Mouse (Mus musculus) embryonic facial prominence, embryonic 12.5 days (tissue): ENCODE data around the gene Trp53rkb. TPM values are rescaled to one million over a fixed set of nuclear protein-coding genes. Genes with fewer than 3 reads are reported as not detected.
"Not testable (repeated sequence)": the region's sequence is repeated elsewhere in the genome, so short reads cannot be mapped to it uniquely, and the experiment has no call there.

Experiments used
- ATAC-seq: fragments of 200-750 bp; cut with Nextera tagmentation; 2 replicates; pipeline ENCODE4 v1.8.0; 2017; ENCODE audit not compliant: insufficient number of reproducible peaks, insufficient read depth, low FRiP score, low TSS enrichment
- H3K27ac ChIP-seq: fragments of 300-500 bp; sonication (generic); 2 replicates; pipeline ENCODE4 v1.5.1; 2016; ENCODE audit warnings: mild to moderate bottlenecking
- H3K27me3 ChIP-seq: fragments of 300-500 bp; sonication (generic); 2 replicates; pipeline ENCODE4 v1.6.1; 2016; ENCODE audit warnings: mild to moderate bottlenecking, moderate library complexity
- H3K36me3 ChIP-seq: fragments of 300-500 bp; sonication (generic); 2 replicates; pipeline ENCODE4 v1.6.1; 2016; ENCODE audit warnings: mild to moderate bottlenecking
- H3K4me1 ChIP-seq: fragments of 300-500 bp; sonication (generic); 2 replicates; pipeline ENCODE4 v1.6.1; 2016
- H3K4me2 ChIP-seq: fragments of 300-500 bp; sonication (generic); replicated peaks from 2 replicates; pipeline ENCODE4 v1.6.1; 2016; ENCODE audit warnings: mild to moderate bottlenecking, moderate library complexity
- H3K4me3 ChIP-seq: fragments of 300-500 bp; sonication (generic); 2 replicates; pipeline ENCODE4 v1.5.1; 2016; ENCODE audit warnings: mild to moderate bottlenecking
- H3K9ac ChIP-seq: fragments of 300-500 bp; sonication (generic); 2 replicates; pipeline ENCODE4 v1.6.1; 2016; ENCODE audit warnings: mild to moderate bottlenecking, moderate library complexity
- H3K9me3 ChIP-seq: fragments of 300-500 bp; sonication (generic); 2 replicates; pipeline ENCODE4 v1.6.1; 2016; ENCODE audit warnings: mild to moderate bottlenecking, moderate library complexity
- WGBS: fragments of 180-500 bp; shearing (Covaris S2); methylation state at CpG from one replicate; pipeline ENCODE4 v1.1.7; 2016; 5-methylcytosine and 5-hydroxymethylcytosine counted together
- polyA plus RNA-seq: library from polyadenylated mRNA; unstranded; fragments of >200 nt; fragmentation: Nextera tagmentation; extraction: Ambion mirVana; gene quantifications from 2 replicates; pipeline ENCODE4 v1.2.1, GENCODE M21; 2016

The Trp53rkb gene
- polyA plus RNA-seq, 1 experiment from 2014 or later = 13.2 TPM

DNA sequence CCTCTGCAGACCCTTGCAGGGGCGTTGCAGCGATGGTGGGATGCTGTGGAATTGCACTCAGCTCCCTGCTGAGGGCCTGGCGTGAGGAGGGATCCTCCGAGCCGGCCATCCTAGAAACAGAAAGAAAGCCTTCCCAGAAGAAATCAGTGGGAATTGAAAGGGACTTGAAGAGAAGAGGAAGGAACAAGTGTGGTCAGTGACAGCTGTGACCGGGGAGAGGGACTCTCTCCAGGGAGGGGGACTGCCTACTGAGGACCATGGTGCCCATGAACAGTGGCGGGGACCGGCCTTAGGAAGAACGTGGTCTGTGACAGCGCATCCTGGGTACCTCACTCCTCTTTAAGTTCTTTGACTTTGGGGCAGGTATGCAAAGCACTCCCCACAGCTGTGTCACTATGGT lies 18.7 kb upstream of the Trp53rkb start:
- Histone ChIP-seq H3K4me1 (no peaks in the 10 kb centered on the region), H3K27ac (no peak overlapping the region), H3K27me3 (no peaks in the 10 kb centered on the region), H3K9me3 (no peaks in the 10 kb centered on the region), H3K4me3 (no peak overlapping the region), H3K36me3 (no peaks in the 10 kb centered on the region), H3K4me2 (no peak overlapping the region), H3K9ac (no peak overlapping the region)
- no peak for ATAC-seq
- 82% methylated on average over 10 of the region's 10 CpGs for WGBS

DNA sequence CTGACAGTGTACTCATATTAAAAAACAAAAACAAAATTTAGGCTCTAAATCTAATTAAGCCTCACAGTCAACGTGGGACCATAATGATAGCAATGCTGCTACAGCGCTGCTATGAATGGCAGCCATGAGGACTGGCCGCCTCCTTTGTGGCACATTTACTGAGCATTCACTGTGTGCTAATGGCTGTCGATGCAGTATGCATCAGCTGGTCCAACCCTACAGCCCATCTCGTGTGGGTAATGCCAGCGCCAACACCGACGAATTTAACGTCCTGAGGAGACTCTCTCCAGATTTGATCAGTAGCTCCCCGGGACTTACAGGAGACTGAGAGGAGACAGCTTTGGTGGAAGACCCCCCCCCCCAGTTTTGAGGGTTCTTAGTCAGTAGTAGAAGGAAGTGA lies 18.1 kb upstream of the Trp53rkb start:
- 91% methylated on average over 10 of the region's 10 CpGs for WGBS
- Histone ChIP-seq H3K4me3 (no peak overlapping the region), H3K9ac (no peak overlapping the region), H3K9me3 (no peaks in the 10 kb centered on the region), H3K36me3 (no peaks in the 10 kb centered on the region), H3K27ac (no peak overlapping the region), H3K27me3 (no peaks in the 10 kb centered on the region), H3K4me1 (no peaks in the 10 kb centered on the region), H3K4me2 (no peak overlapping the region)
- ATAC-seq = no peak

DNA sequence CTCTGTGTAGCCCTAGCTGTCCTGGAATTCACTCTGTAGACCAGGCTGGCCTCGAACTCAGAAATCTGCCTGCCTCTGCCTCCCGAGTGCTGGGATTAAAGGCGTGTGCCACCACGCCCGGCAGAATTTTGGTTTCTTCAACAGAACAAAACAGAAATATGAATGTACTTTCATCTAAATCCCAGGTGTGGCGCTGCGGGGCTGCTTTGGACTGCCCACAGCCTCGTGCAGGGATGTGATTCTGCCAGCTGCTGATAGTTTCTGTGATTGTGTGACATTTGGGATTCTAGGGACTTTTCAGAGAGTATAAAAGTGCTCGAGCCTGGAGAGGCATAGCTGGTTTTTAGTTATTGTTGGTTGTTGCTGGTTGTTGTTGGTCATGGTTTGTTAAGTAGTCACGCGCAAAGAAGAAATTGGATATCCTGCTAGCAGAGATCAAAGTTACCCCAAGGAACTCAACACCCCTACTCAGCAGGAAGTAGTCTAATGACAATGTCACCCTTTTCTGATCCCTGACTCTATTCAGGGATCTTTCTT lies 16.9 kb upstream of the Trp53rkb start:
- Histone ChIP-seq H3K4me1 (no peaks in the 10 kb centered on the region), H3K9me3 (no peaks in the 10 kb centered on the region), H3K36me3 (no peaks in the 10 kb centered on the region), H3K4me3 (no peak overlapping the region), H3K9ac (no peak overlapping the region), H3K27ac (no peak overlapping the region), H3K4me2 (no peak overlapping the region), H3K27me3 (no peaks in the 10 kb centered on the region)
- no peak for ATAC-seq
- WGBS = 55% methylated on average over 11 of the region's 11 CpGs

DNA sequence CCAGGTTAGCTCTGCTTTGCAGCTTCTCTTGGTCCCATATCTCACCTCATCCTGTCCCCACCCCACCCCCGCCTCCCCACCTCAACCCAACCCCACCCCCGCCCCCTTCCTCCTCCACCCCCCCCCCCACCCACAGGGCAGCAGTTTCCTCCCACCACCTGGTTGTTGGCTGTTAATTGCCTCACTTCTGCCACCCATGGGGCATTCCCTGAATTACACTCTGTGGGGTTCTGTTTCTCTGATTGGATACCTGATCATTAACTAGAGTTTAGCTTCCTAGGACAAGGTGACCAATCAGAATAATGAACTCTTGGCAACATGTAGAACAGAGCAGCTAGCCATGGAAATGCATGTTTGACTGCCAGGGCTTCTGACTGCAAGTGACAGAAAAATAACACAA lies 16.1 kb upstream of the Trp53rkb start:
- ATAC-seq = no peak
- WGBS = 44% methylated on average over 2 of the region's 2 CpGs

DNA sequence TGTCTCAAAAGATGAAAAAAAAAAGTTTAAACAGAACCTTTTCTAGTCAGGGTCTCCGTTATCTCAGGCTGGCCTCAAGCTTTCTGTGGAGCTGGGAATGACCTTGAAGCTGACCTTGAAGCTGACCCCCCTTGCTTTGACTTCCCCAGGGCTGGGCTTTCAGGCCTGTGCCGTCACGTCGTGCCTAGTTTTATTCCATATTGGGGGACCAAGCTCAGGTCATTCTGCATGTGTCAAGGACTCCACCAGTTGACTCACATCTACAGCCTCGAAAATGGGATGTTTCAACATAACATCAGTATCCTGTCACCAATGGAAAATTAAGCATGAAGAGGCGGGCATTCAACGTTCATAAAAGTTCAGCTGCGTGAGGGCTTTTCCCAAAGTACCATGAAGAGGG lies 12.4 kb upstream of the Trp53rkb start:
- Histone ChIP-seq H3K9me3 (no peaks in the 10 kb centered on the region), H3K9ac (no peak overlapping the region), H3K36me3 (no peaks in the 10 kb centered on the region), H3K4me2 (no peak overlapping the region), H3K4me3 (no peak overlapping the region), H3K4me1 (0 out of 2 replicates have a peak, but pooled peaks cover 9% of the 10 kb centered on the region), H3K27ac (no peak overlapping the region), H3K27me3 (no peaks in the 10 kb centered on the region)
- WGBS = 60% methylated on average over 8 of the region's 8 CpGs
- no peak for ATAC-seq

More for the DNA sequence above, 16.1 kb upstream of the Trp53rkb start:
- no peak overlapping the region for H3K27ac ChIP-seq
- H3K36me3 ChIP-seq = no peaks in the 10 kb centered on the region
- no peaks in the 10 kb centered on the region for H3K9me3 ChIP-seq
- 0 out of 2 replicates have a peak, but pooled peaks cover 8% of the 10 kb centered on the region for H3K4me1 ChIP-seq
- no peak overlapping the region for H3K4me3 ChIP-seq
- no peaks in the 10 kb centered on the region for H3K27me3 ChIP-seq
- no peak overlapping the region for H3K9ac ChIP-seq
- H3K4me2 ChIP-seq = no peak overlapping the region

DNA sequence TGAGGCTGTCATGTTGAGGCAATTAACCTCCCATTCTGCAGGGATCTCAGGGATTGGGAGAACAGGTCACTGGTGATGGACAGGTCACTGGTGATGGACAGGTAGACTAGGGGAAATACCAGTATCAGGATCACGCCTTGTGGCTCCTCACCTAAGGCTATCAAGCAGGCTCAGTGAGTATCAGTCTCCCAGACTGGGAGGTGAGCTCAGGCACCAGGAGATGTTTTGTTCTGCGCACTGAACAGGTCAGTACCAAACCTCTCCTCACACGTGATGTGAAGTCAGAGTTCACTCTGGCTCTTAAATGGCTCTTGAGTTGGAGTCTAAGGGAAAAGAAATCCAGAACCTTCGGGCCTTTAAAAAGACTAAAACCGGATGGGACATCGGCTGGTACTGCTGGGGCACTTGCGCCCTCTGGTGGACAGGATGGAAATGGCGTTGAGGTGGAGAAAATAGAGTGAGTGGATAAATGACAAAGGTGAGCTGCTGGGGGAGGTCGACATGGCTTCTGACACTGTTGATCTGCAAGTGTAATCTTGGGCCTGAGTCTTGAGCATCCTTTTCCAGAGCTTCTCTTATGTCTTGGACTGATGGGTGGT lies 11.3 kb upstream of the Trp53rkb start:
- Histone ChIP-seq H3K9ac (no peak overlapping the region), H3K4me3 (no peak overlapping the region), H3K9me3 (no peaks in the 10 kb centered on the region), H3K27me3 (peaks cover 6% of the 10 kb centered on the region; the same call in 1 of the 2 replicates), H3K4me2 (no peak overlapping the region), H3K27ac (no peak overlapping the region), H3K36me3 (no peaks in the 10 kb centered on the region), H3K4me1 (peaks cover 18% of the 10 kb centered on the region; the same call in 1 of the 2 replicates)
- 14% methylated on average over 9 of the region's 9 CpGs for WGBS
- ATAC-seq = peak; percentile 55; the same call in 1 of the 2 replicates

DNA sequence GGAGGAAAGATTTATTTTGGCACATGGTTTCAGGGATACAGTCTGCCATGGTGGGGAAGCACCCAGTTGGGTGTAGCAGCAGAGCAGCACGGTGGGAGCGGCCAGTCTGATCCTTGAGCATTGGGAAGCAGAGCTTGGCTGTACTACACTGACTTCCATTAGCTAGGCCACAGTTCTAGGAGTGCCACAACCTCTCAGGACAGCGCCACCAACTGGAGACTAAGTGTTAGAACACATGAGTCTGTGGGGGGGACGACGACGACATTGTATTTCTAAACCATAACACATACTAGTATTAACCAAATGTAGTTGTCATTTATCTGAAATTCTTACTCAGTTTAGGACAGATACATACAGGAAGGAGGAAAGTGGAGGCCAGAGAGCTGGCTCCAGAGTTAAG lies 8.0 kb upstream of the Trp53rkb start:
- Histone ChIP-seq H3K4me3 (no peak overlapping the region), H3K27ac (no peak overlapping the region), H3K4me1 (peaks cover 18% of the 10 kb centered on the region; the same call in 1 of the 2 replicates), H3K9me3 (no peaks in the 10 kb centered on the region), H3K4me2 (no peak overlapping the region), H3K27me3 (peaks cover 6% of the 10 kb centered on the region; the same call in 1 of the 2 replicates), H3K9ac (no peak overlapping the region), H3K36me3 (no peaks in the 10 kb centered on the region)
- WGBS = 77% methylated on average over 6 of the region's 6 CpGs
- ATAC-seq = no peak

DNA sequence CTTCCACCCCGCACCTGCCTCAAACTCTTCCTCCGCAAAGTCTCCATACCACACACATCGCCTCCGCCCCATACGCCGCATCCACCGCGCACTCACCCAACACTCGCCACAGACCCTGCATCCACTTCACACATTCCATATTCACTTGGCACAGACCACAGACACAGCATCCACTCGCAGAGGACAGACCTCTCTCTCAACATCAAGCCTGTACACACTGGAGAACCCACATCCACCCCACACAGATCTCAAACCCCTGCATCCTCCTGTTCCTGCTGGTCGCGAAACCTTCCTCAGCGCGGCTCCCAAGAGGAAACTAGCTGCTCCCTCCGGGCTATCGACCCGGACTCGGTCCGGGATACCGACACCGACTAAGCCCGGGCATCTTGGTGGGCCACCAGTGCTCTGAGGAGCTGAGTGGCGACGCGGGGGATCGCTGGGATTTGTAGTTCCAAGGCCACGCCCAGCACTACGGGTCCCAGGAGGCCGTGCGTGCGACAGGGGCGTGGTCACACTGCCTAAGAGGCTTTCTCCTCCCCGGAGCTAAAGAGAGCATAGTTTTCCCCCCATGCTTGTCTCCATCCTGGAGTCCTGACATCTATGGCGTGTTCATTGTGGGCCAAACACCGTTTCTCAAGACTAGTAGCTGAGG lies 5.9 kb upstream of the Trp53rkb start:
- peaks cover 6% of the 10 kb centered on the region; the same call in 1 of the 2 replicates for H3K27me3 ChIP-seq
- peak overlapping the region; percentile 54 for H3K9ac ChIP-seq
- peak overlapping the region; percentile 54 for H3K4me3 ChIP-seq
- no peak overlapping the region for H3K27ac ChIP-seq
- under 1% methylated on average over 35 of the region's 35 CpGs for WGBS
- peak overlapping the region; percentile 85 for H3K4me2 ChIP-seq
- ATAC-seq = peak; percentile 94
- peaks cover 10% of the 10 kb centered on the region; the same call in 1 of the 2 replicates for H3K4me1 ChIP-seq
- H3K9me3 ChIP-seq = no peaks in the 10 kb centered on the region
- H3K36me3 ChIP-seq = no peaks in the 10 kb centered on the region

DNA sequence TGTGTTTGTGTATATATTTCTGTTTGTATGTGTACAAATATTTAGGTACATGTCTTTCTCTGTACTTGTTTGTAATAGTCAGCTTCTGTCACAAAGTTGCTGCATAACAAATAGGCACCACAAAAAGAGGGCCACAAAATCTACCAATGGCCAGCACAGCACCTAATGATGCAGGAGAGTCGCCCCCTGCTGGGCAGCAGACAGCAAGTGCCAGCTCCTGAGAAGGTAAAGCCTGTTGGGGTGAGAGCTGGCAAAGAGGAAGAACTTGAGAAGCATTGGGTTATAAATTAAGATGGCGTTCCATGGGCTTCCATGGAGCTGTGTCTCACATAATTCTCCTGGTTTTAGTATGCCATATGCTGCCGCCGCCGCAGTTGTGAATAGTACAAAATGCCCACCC lies 593 bp upstream of the Trp53rkb start:
- H3K4me3 ChIP-seq = no peak overlapping the region
- ATAC-seq = no peak
- H3K27me3 ChIP-seq = no peaks in the 10 kb centered on the region
- H3K9me3 ChIP-seq = no peaks in the 10 kb centered on the region
- H3K36me3 ChIP-seq = peaks cover 9% of the 10 kb centered on the region; the same call in 1 of the 2 replicates
- H3K9ac ChIP-seq = no peak overlapping the region
- no peak overlapping the region for H3K4me2 ChIP-seq
- no peak overlapping the region for H3K27ac ChIP-seq
- WGBS = 77% methylated on average over 5 of the region's 5 CpGs
- peaks cover 13% of the 10 kb centered on the region for H3K4me1 ChIP-seq

DNA sequence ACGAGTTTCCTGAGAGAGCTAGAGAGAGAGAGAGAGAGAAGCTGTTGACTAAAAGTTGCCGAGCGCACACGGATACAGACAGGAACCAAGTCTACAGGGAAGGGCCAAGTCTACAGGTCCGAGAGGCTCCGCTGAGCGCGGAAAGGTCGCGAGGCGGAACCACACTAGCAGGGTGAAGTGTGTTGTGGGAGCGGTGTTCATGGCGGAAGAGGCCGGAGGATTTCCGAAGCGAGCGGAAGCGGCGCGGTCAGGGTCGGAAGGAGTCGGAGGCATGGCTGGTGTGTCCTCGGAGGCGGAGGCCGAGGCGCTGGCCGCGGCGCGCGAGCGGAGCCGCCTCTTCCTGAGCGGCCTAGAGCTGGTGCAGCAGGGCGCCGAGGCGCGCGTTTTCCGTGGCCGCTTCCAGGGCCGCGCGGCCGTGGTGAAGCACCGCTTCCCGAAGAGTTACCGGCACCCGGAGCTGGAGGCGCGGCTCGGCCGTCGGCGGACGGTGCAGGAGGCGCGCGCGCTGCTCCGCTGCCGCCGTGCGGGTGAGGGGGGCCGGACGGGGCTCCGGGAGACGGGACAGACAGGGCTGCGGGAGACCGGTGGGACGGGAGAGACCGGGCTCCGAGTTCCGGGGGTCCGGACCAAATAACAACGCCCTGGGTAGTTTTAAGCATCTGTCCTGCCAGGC lies 1.3 kb downstream of the Trp53rkb start:
- Histone ChIP-seq H3K27ac (peak overlapping the region; percentile 76; the same call in 1 of the 2 replicates), H3K4me2 (peak overlapping the region; percentile 56), H3K9ac (peak overlapping the region; percentile 93), H3K4me1 (peaks cover 13% of the 10 kb centered on the region), H3K36me3 (peaks cover 27% of the 10 kb centered on the region), H3K4me3 (peak overlapping the region; percentile 83)
- not testable (repeated sequence) for H3K9me3 ChIP-seq, H3K27me3 ChIP-seq
- peak; percentile 90 for ATAC-seq
- WGBS = under 1% methylated on average over 72 of the region's 76 CpGs

DNA sequence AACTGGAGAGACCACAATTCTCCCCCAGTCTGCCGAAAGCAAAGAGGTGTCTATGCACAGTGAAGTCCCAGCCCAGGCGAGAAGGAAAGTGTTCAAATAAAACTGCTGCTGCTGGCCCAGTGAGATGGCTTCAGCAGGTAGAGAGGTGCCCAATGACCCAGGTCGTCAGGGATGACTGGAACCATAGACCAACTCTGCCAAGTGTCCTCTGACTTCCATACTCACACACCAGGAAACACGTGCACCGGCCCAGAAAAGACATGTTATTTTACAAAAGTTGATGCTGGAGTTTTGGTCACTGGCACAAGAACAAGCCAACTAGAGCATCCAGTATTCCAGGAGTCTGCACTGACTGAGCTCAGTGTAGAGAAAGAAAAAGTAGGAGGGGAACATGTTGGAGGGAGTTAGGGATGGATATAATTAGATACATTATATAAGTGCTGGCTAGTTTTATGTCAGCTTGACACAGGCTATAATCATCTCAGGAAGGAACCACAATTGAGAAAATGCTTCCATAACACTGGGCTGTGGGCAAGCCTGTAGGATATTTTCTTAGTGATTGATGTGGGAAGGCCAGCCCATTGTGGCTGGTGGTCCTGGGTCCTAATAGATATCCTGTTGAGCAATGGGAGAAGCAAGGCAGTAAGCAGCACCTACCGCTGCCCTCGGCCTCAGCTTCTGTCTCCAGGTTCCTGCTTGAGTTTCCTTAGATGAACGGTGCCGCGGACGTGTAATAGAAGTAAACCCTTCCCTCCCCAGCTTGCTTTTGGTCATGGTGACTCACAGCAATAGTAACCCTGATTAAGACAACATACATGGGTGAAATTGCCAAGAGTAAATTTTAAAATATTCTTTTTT lies 7.5 kb downstream of the Trp53rkb start:
- ATAC-seq = no peak
- no peak overlapping the region for H3K27ac ChIP-seq
- 78% methylated on average over 11 of the region's 11 CpGs for WGBS
- H3K9ac ChIP-seq = no peak overlapping the region
- no peak overlapping the region for H3K4me3 ChIP-seq
- H3K4me1 ChIP-seq = peaks cover under 1% of the 10 kb centered on the region
- H3K4me2 ChIP-seq = no peak overlapping the region
- H3K27me3 ChIP-seq = no peaks in the 10 kb centered on the region
- H3K36me3 ChIP-seq = peaks cover 27% of the 10 kb centered on the region
- H3K9me3 ChIP-seq = no peaks in the 10 kb centered on the region
